Mouse (Mus musculus) midbrain, embryonic 11.5 days (tissue): Measurements from ENCODE around the gene Gm2832. TPM values are rescaled to one million over a fixed set of nuclear protein-coding genes. Genes with fewer than 3 reads are reported as not detected.
A peak's percentile ranks its signal among the peaks of the same experiment; 100 is the strongest.
"Not testable (repeated sequence)": the region's sequence is repeated elsewhere in the genome, so short reads cannot be mapped to it uniquely, and the experiment has no call there.

Experiments used
- ATAC-seq: fragments of 200-750 bp; cut with Nextera tagmentation; 2 replicates; pipeline ENCODE4 v1.8.0; 2017; ENCODE audit warnings: moderate TSS enrichment, moderate library complexity; ENCODE audit not compliant: low FRiP score
- DNase-seq: peaks from one replicate; pipeline ENCODE4 v3.0.0; 2015; ENCODE audit warnings: low spot score; ENCODE audit errors: missing footprints
- H3K27ac ChIP-seq: fragments of 300-500 bp; sonication (generic); 2 replicates; pipeline ENCODE4 v1.5.1; 2014; ENCODE audit warnings: low read depth, low read length
- H3K27me3 ChIP-seq: fragments of 300-500 bp; sonication (generic); 2 replicates; pipeline ENCODE4 v1.6.1; 2014; ENCODE audit warnings: mild to moderate bottlenecking, low read length, moderate library complexity, mixed read lengths; ENCODE audit not compliant: control insufficient read depth, insufficient read depth
- H3K36me3 ChIP-seq: fragments of 300-500 bp; sonication (generic); 2 replicates; pipeline ENCODE4 v1.6.1; 2014; ENCODE audit warnings: mild to moderate bottlenecking, low read length, moderate library complexity, mixed read lengths; ENCODE audit not compliant: control insufficient read depth, insufficient read depth
- H3K4me1 ChIP-seq: fragments of 300-500 bp; sonication (generic); 2 replicates; pipeline ENCODE4 v1.6.1; 2014; ENCODE audit warnings: low read length; ENCODE audit not compliant: control insufficient read depth, insufficient read depth
- H3K4me2 ChIP-seq: fragments of 300-500 bp; sonication (generic); 2 replicates; pipeline ENCODE4 v1.6.1; 2014; ENCODE audit warnings: mild to moderate bottlenecking, moderate library complexity
- H3K4me3 ChIP-seq: fragments of 300-500 bp; sonication (generic); 2 replicates; pipeline ENCODE4 v1.5.1; 2014; ENCODE audit warnings: low read depth, low read length
- H3K9ac ChIP-seq: fragments of 300-500 bp; sonication (generic); 2 replicates; pipeline ENCODE4 v1.6.1; 2014; ENCODE audit warnings: low read length
- H3K9me3 ChIP-seq: fragments of 300-500 bp; sonication (generic); 2 replicates; pipeline ENCODE4 v1.6.1; 2016; ENCODE audit warnings: low read length; ENCODE audit not compliant: control insufficient read depth
- WGBS: fragments of 180-500 bp; shearing (Covaris S2); extraction: QIAGEN DNeasy Blood & Tissue Kit; methylation state at CpG from one replicate; pipeline ENCODE4 v1.1.7; 2014; 5-methylcytosine and 5-hydroxymethylcytosine counted together
- polyA plus RNA-seq: library from polyadenylated mRNA; unstranded; fragments of >200 nt; fragmentation: Nextera tagmentation; extraction: Ambion mirVana; gene quantifications from 2 replicates; pipeline ENCODE4 v1.2.1, GENCODE M21; 2014

Gene Gm2832
- not detected in 2 replicates for polyA plus RNA-seq

- H3K4me3 ChIP-seq, H3K27me3 ChIP-seq, H3K4me1 ChIP-seq, DNase-seq, H3K9ac ChIP-seq, H3K36me3 ChIP-seq, ATAC-seq, H3K4me2 ChIP-seq, H3K27ac ChIP-seq, H3K9me3 ChIP-seq: not testable (repeated sequence)
- WGBS: 78% methylated on average over 2 of the region's 3 CpGs
Measured at GRCm38 (mm10) chr14:41278505-41278904, at the start of gene Gm2832. TSS of gene Gm2832 (plus strand) at chr14:41278805.

GRCm38 (mm10) chr14:41263296-41263695 lies 15.3 kb upstream of the Gm2832 start:
- not testable (repeated sequence) for H3K9me3 ChIP-seq, H3K4me3 ChIP-seq
- 42% methylated on average over 4 of the region's 4 CpGs for WGBS

GRCm38 (mm10) chr14:41263853-41264755 lies 14.5 kb upstream of the Gm2832 start:
- H3K4me2 ChIP-seq: peak overlapping the region; percentile 38

More at GRCm38 (mm10) chr14:41263296-41263695, 15.3 kb upstream of the Gm2832 start:
- not testable (repeated sequence) for H3K27me3 ChIP-seq, DNase-seq, H3K36me3 ChIP-seq, H3K9ac ChIP-seq, H3K4me2 ChIP-seq, H3K4me1 ChIP-seq, ATAC-seq, H3K27ac ChIP-seq

DNA sequence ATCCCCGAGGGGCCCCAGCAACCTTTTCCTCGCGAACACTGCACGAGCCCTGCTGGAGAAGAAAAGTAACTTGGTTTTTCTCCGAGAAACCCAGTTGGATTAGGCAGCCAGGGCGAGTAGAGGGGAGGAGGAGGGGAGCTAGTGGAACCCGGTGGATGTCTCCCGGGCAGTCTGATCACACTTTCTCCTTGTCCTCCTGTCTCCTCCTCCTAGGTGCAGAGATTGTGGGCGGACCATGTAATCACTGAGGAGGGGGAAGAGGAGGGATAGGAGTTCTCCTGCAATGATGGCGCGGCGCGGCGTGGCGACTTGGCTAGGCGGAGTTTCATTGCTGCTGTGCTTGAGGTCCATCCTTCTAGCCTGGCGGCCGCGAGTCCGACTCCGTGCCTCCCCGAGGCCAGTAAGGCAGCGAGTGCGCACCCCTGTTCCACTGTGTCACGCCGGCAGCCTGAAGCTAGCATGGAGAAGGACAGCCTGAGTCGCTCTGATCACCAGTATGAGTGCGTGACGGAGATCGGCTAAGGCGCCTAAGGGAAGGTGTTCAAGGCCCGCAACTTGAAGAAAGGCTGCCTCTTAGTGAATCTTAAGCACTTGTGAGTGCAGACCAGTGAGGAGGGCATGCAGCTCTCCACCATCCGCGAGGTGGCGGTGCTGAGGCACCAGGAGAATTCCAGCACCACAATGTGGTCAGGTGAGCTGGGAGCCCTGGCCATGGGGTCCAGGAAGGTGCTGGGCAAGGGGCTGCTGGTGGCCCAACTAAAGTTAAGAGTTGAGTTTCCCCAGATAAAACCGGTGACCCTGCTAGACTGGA lies 13.6 kb upstream of the Gm2832 start:
- H3K27ac ChIP-seq, H3K9me3 ChIP-seq, H3K9ac ChIP-seq, H3K36me3 ChIP-seq, H3K27me3 ChIP-seq, H3K4me1 ChIP-seq: not testable (repeated sequence)
- Histone ChIP-seq H3K4me2 (peak overlapping the region; percentile 38), H3K4me3 (peak overlapping the region; percentile 16; the same call in 1 of the 2 replicates)
- under 1% methylated on average over 22 of the region's 36 CpGs for WGBS
- ATAC-seq (peak; percentile 96), DNase-seq (peak; percentile 87)

More at GRCm38 (mm10) chr14:41263853-41264755, 14.5 kb upstream of the Gm2832 start:
- H3K4me3 ChIP-seq, H3K4me1 ChIP-seq, H3K27me3 ChIP-seq, H3K9ac ChIP-seq, H3K27ac ChIP-seq, H3K36me3 ChIP-seq, H3K9me3 ChIP-seq: not testable (repeated sequence)
- 5% methylated on average over 22 of the region's 29 CpGs for WGBS
- ATAC-seq (peak; percentile 92), DNase-seq (peak; percentile 82)

GRCm38 (mm10) chr14:41285965-41286364 lies 7.4 kb downstream of the Gm2832 start:
- H3K9me3 ChIP-seq, H3K36me3 ChIP-seq, H3K4me3 ChIP-seq, H3K4me1 ChIP-seq, ATAC-seq, H3K4me2 ChIP-seq, H3K27me3 ChIP-seq, H3K9ac ChIP-seq, H3K27ac ChIP-seq, DNase-seq: not testable (repeated sequence)
- WGBS: 40% methylated on average over 1 of the region's 1 CpGs

Other genes with a start within 250 kb of the Gm2832 start
- gene Dydc2, start 209.6 kb upstream of the Gm2832 start, polyA plus RNA-seq: not detected in 2 replicates
- not detected in 2 replicates for gene Dydc1, start 205.9 kb upstream of the Gm2832 start, polyA plus RNA-seq
- gene Mat1a, start 173.8 kb upstream of the Gm2832 start, polyA plus RNA-seq: not detected in 2 replicates
- gene Sftpa1, start 147.0 kb upstream of the Gm2832 start, polyA plus RNA-seq: not detected in 2 replicates
- gene Mbl1, start 127.3 kb upstream of the Gm2832 start, polyA plus RNA-seq: not detected in 2 replicates
- gene Sftpd, start 93.7 kb upstream of the Gm2832 start, polyA plus RNA-seq: not detected in 2 replicates
- not detected in 2 replicates for gene Gm5798, start 69.8 kb downstream of the Gm2832 start, polyA plus RNA-seq
- gene Gm7945, start 107.6 kb downstream of the Gm2832 start, polyA plus RNA-seq: not detected in 2 replicates
- not detected in 2 replicates for gene Gm6482, start 129.5 kb downstream of the Gm2832 start, polyA plus RNA-seq
- gene Gm7954, start 174.7 kb downstream of the Gm2832 start, polyA plus RNA-seq: not detected in 2 replicates
- gene Gm3486, start 210.7 kb downstream of the Gm2832 start, polyA plus RNA-seq: not detected in 2 replicates